Mouse (Mus musculus): ENCODE measurements around the gene Tbc1d10a.

GRCm38 (mm10) chr11:4193420-4193819 lies 6.8 kb downstream of the Tbc1d10a start:
- TF ChIP-seq CTCF (IDR thresholded peaks at IDR 0.05; ENCODE audit: borderline replicate concordance, extremely low read depth, insufficient read depth, insufficient read length) (no peak), POLR2A (IDR thresholded peaks at IDR 0.05; ENCODE audit: borderline replicate concordance, extremely low read depth, insufficient read depth, insufficient read length, poor library complexity, severe bottlenecking) (no peak)

Measured in brain, embryonic 14.5 days (tissue).